Comparison of ENCODE assay signal across 12 mouse cellular contexts in genomic region chr12:112217681-112218080, GRCm38 (mm10).
A peak's percentile ranks its signal among the peaks of the same experiment; 100 is the strongest.
DNase-seq lines count a peak whose midpoint lies in the region; ATAC-seq and TF ChIP-seq lines count a peak whose summit lies in the region.
"Had no signal": no experiment of that assay in that cellular context is flagged by ENCODE, and none has a peak within 500 bp of the region (broad histone marks: within the 10 kb centered on the region; RNA-seq: fewer than 3 reads in every experiment).

No protein-coding gene starts in this region.

- 46% methylated on average over 3 of the region's 3 CpGs for WGBS in intestine, embryonic 15.5 days
- WGBS in intestine, postnatal 0 days: 29% methylated on average over 3 of the region's 3 CpGs
- 79% methylated on average over 3 of the region's 3 CpGs for WGBS in embryonic facial prominence, embryonic 10.5 days
- WGBS in forebrain, postnatal 0 days: 68% methylated on average over 3 of the region's 3 CpGs
- 41% methylated on average over 3 of the region's 3 CpGs for WGBS in liver, embryonic 16.5 days (ENCODE audit: insufficient replicate concordance)

- H3K4me2 ChIP-seq in intestine, embryonic 15.5 days (replicated peaks): no peak overlapping the region
- no peak overlapping the region for H3K4me2 ChIP-seq in intestine, postnatal 0 days (replicated peaks; ENCODE audit: low read depth)
- no peak overlapping the region for H3K4me2 ChIP-seq in forebrain, postnatal 0 days (ENCODE audit: low read depth)
- H3K4me2 ChIP-seq in liver, embryonic 16.5 days (ENCODE audit: low read depth, low read length): no peak overlapping the region

- no peak for DNase-seq in embryonic facial prominence, embryonic 10.5 days (ENCODE audit: low spot score)
- no peak for DNase-seq in forebrain, postnatal 0 days
- DNase-seq in lung, postnatal 14 days: no peak
- DNase-seq in right cerebral cortex, adult 18-20 months: no peak
- no peak for DNase-seq in layer of hippocampus, postnatal 14 days (ENCODE audit: low spot score in 2 of 2)
- DNase-seq: heart, postnatal 4 days had no signal

- H3K4me1 ChIP-seq in intestine, embryonic 15.5 days (replicated peaks): 0 out of 2 replicates have a peak, but pooled peaks cover 8% of the 10 kb centered on the region
- H3K4me1 ChIP-seq in intestine, postnatal 0 days (replicated peaks; ENCODE audit: control insufficient read depth, insufficient read depth, low read length): no peaks in the 10 kb centered on the region
- peaks cover 66% of the 10 kb centered on the region for H3K4me1 ChIP-seq in embryonic facial prominence, embryonic 10.5 days
- peaks cover 24% of the 10 kb centered on the region for H3K4me1 ChIP-seq in forebrain, postnatal 0 days (ENCODE audit: insufficient read depth)
- no peaks in the 10 kb centered on the region for H3K4me1 ChIP-seq in liver, embryonic 16.5 days (ENCODE audit: control insufficient read depth, low read depth, low read length)

- no peak overlapping the region for H3K27ac ChIP-seq in intestine, embryonic 15.5 days
- H3K27ac ChIP-seq in intestine, postnatal 0 days (ENCODE audit: low read depth, low read length): no peak overlapping the region
- H3K27ac ChIP-seq in embryonic facial prominence, embryonic 10.5 days (replicated peaks): peak overlapping the region; percentile 8
- 0 out of 2 replicates have a peak overlapping the region, but pooled peaks have one; percentile 51 for H3K27ac ChIP-seq in forebrain, postnatal 0 days (ENCODE audit: low read depth, low read length)
- no peak overlapping the region for H3K27ac ChIP-seq in liver, embryonic 16.5 days (ENCODE audit: low read length)
- H3K27ac ChIP-seq: heart, adult 2 months; left cerebral cortex, adult 2 months; liver, embryonic 14.5 days had no signal

- 0 out of 2 replicates have a peak, but pooled peaks have one; percentile 37 for ATAC-seq in intestine, embryonic 15.5 days
- ATAC-seq in intestine, postnatal 0 days: no peak
- no peak for ATAC-seq in forebrain, postnatal 0 days
- ATAC-seq in liver, embryonic 16.5 days (ENCODE audit: low read depth): peak; percentile 43; the same call in 1 of the 2 replicates

- H3K4me3 ChIP-seq in intestine, embryonic 15.5 days (replicated peaks): no peak overlapping the region
- H3K4me3 ChIP-seq in intestine, postnatal 0 days (ENCODE audit: low read depth, low read length): no peak overlapping the region
- no peak overlapping the region for H3K4me3 ChIP-seq in embryonic facial prominence, embryonic 10.5 days
- H3K4me3 ChIP-seq in forebrain, postnatal 0 days (ENCODE audit: low read depth, low read length): no peak overlapping the region
- H3K4me3 ChIP-seq in liver, embryonic 16.5 days (ENCODE audit: low read depth, low read length): no peak overlapping the region
- H3K4me3 ChIP-seq: heart, adult 2 months; left cerebral cortex, adult 2 months had no signal

- H3K36me3 ChIP-seq in intestine, embryonic 15.5 days: no peaks in the 10 kb centered on the region
- H3K36me3 ChIP-seq in intestine, postnatal 0 days (ENCODE audit: control insufficient read depth, insufficient read depth): no peaks in the 10 kb centered on the region
- no peaks in the 10 kb centered on the region for H3K36me3 ChIP-seq in embryonic facial prominence, embryonic 10.5 days (replicated peaks)
- no peaks in the 10 kb centered on the region for H3K36me3 ChIP-seq in forebrain, postnatal 0 days (ENCODE audit: insufficient read depth)
- no peaks in the 10 kb centered on the region for H3K36me3 ChIP-seq in liver, embryonic 16.5 days (ENCODE audit: control insufficient read depth, insufficient read depth)

- H3K27me3 ChIP-seq in intestine, embryonic 15.5 days (replicated peaks): no peaks in the 10 kb centered on the region
- H3K27me3 ChIP-seq in intestine, postnatal 0 days (replicated peaks; ENCODE audit: control insufficient read depth, insufficient read depth, low read length): no peaks in the 10 kb centered on the region
- peaks cover 27% of the 10 kb centered on the region; the same call in 1 of the 2 replicates for H3K27me3 ChIP-seq in embryonic facial prominence, embryonic 10.5 days (replicated peaks; ENCODE audit: low read depth, poor library complexity, severe bottlenecking)
- H3K27me3 ChIP-seq in forebrain, postnatal 0 days (ENCODE audit: insufficient read depth, low read length): no peaks in the 10 kb centered on the region
- H3K27me3 ChIP-seq in liver, embryonic 16.5 days (ENCODE audit: control insufficient read depth, insufficient read depth, low read depth, low read length): no peaks in the 10 kb centered on the region; the same call in 1 of the 2 replicates

- TF ChIP-seq CTCF in intestine, postnatal 0 days (IDR thresholded peaks at IDR 0.05; ENCODE audit: low read depth): no peak
- no peak for TF ChIP-seq CTCF in forebrain, postnatal 0 days (IDR thresholded peaks at IDR 0.05; ENCODE audit: low read depth)

- no peaks in the 10 kb centered on the region for H3K9me3 ChIP-seq in intestine, embryonic 15.5 days
- H3K9me3 ChIP-seq in intestine, postnatal 0 days (ENCODE audit: control insufficient read depth): no peaks in the 10 kb centered on the region
- no peaks in the 10 kb centered on the region for H3K9me3 ChIP-seq in embryonic facial prominence, embryonic 10.5 days
- H3K9me3 ChIP-seq in forebrain, postnatal 0 days (ENCODE audit: low read length): no peaks in the 10 kb centered on the region
- H3K9me3 ChIP-seq in liver, embryonic 16.5 days (replicated peaks; ENCODE audit: control insufficient read depth, low read length): no peaks in the 10 kb centered on the region

- H3K9ac ChIP-seq in intestine, embryonic 15.5 days: no peak overlapping the region
- H3K9ac ChIP-seq in intestine, postnatal 0 days (ENCODE audit: low read depth, low read length): no peak overlapping the region
- no peak overlapping the region for H3K9ac ChIP-seq in forebrain, postnatal 0 days
- H3K9ac ChIP-seq in liver, embryonic 16.5 days (ENCODE audit: low read depth, low read length): no peak overlapping the region
- H3K9ac ChIP-seq: liver, embryonic 14.5 days had no signal

Comparison
In these comparisons a context has a peak if more than half of its experiments do, and no peak if none do; other contexts are left out.
1. ATAC-seq: peak in intestine, embryonic 15.5 days (single experiment) and liver, embryonic 16.5 days (single experiment); none in intestine, postnatal 0 days (single experiment) and forebrain, postnatal 0 days (single experiment).
2. H3K27ac ChIP-seq: peak in embryonic facial prominence, embryonic 10.5 days (single experiment) and forebrain, postnatal 0 days (single experiment); none in intestine, embryonic 15.5 days (single experiment), intestine, postnatal 0 days (single experiment) and liver, embryonic 16.5 days (single experiment).